Mouse (Mus musculus): Measurements from ENCODE around the gene Spsb1.

- TF ChIP-seq CTCF (IDR thresholded peaks at IDR 0.05; ENCODE audit: low read depth, low read length) (no peak), POLR2A (IDR thresholded peaks at IDR 0.05; ENCODE audit: extremely low read depth, insufficient read depth, low read length) (no peak)
These were observed 22.6 kb downstream of the Spsb1 start for GRCm38 (mm10) chr4:149932108-149932815.

All from liver, adult 2 months (tissue).